Mouse (Mus musculus) forebrain, embryonic 14.5 days (tissue): Measurements from ENCODE around the gene Tbc1d14. TPM values are rescaled to one million over a fixed set of nuclear protein-coding genes. Genes with fewer than 3 reads are reported as not detected.
A peak's percentile ranks its signal among the peaks of the same experiment; 100 is the strongest.

Experiments used
- ATAC-seq: fragments of 200-750 bp; cut with Nextera tagmentation; 2 replicates; pipeline ENCODE4 v1.8.0; 2017; ENCODE audit warnings: mild to moderate bottlenecking, moderate library complexity
- DNase-seq: peaks from one replicate; pipeline ENCODE4 v3.0.0-alpha.2; 2015; ENCODE audit warnings: low spot score
- H3K27ac ChIP-seq: fragments of 300-500 bp; sonication (generic); 2 replicates; pipeline ENCODE4 v1.5.1; 2014; ENCODE audit warnings: low read depth, mild to moderate bottlenecking, control low read depth, low read length, moderate library complexity
- H3K27me3 ChIP-seq: fragments of 300-500 bp; sonication (generic); replicated peaks from 2 replicates; pipeline ENCODE4 v1.6.1; 2014; ENCODE audit warnings: low read length, control low read depth, mixed read lengths; ENCODE audit not compliant: control insufficient read depth, insufficient read depth
- H3K36me3 ChIP-seq: fragments of 300-500 bp; sonication (generic); 2 replicates; pipeline ENCODE4 v1.6.1; 2014; ENCODE audit warnings: low read length, control low read depth; ENCODE audit not compliant: control insufficient read depth, insufficient read depth
- H3K4me1 ChIP-seq: fragments of 300-500 bp; sonication (generic); 2 replicates; pipeline ENCODE4 v1.6.1; 2014; ENCODE audit warnings: antibody characterized with exemption, low read length, control low read depth; ENCODE audit not compliant: control insufficient read depth, insufficient read depth
- H3K4me2 ChIP-seq: fragments of 300-500 bp; sonication (generic); 2 replicates; pipeline ENCODE4 v1.6.1; 2014; ENCODE audit warnings: mild to moderate bottlenecking, control low read depth, low read length
- H3K4me3 ChIP-seq: fragments of 300-500 bp; sonication (generic); 2 replicates; pipeline ENCODE4 v1.5.1; 2014; ENCODE audit warnings: low read depth, low read length, control low read depth
- H3K9ac ChIP-seq: fragments of 300-500 bp; sonication (generic); 2 replicates; pipeline ENCODE4 v1.6.1; 2014; ENCODE audit warnings: mild to moderate bottlenecking, low read length, control low read depth, moderate library complexity
- H3K9me3 ChIP-seq: fragments of 300-500 bp; sonication (generic); replicated peaks from 2 replicates; pipeline ENCODE4 v1.6.1; 2016; ENCODE audit warnings: low read length, control low read depth, mixed read lengths; ENCODE audit not compliant: control insufficient read depth
- WGBS: fragments of 180-500 bp; shearing (Covaris S2); extraction: QIAGEN DNeasy Blood & Tissue Kit; methylation state at CpG from one replicate; pipeline ENCODE4 v1.1.7; 2014; 5-methylcytosine and 5-hydroxymethylcytosine counted together
- polyA plus RNA-seq: library from polyadenylated mRNA; unstranded; fragments of >200 nt; fragmentation: Nextera tagmentation; extraction: Ambion mirVana; gene quantifications from 2 replicates; pipeline ENCODE4 v1.2.1, GENCODE M21; 2014

The Tbc1d14 gene
- polyA plus RNA-seq, 1 experiment from 2014 or later: 92.7 TPM

GRCm38 (mm10) chr5:36464709-36465661 lies 128.1 kb downstream of the Tbc1d14 start, which contains the start of gene Grpel1:
TSS of gene Grpel1 (plus strand) at chr5:36464998.
- ATAC-seq: peak; percentile 95
- WGBS: under 1% methylated on average over 66 of the region's 68 CpGs

GRCm38 (mm10) chr5:36463391-36463790 lies 129.7 kb downstream of the Tbc1d14 start:
- Histone ChIP-seq H3K9ac (no peak overlapping the region), H3K4me3 (no peak overlapping the region), H3K27me3 (no peaks in the 10 kb centered on the region), H3K36me3 (no peaks in the 10 kb centered on the region), H3K9me3 (no peaks in the 10 kb centered on the region), H3K4me1 (peaks cover 7% of the 10 kb centered on the region), H3K27ac (no peak overlapping the region), H3K4me2 (no peak overlapping the region)
- WGBS: 6% methylated on average over 5 of the region's 5 CpGs
- ATAC-seq (no peak), DNase-seq (no peak)

More at GRCm38 (mm10) chr5:36464709-36465661, 128.1 kb downstream of the Tbc1d14 start, which contains the start of gene Grpel1:
- no peaks in the 10 kb centered on the region for H3K27me3 ChIP-seq
- H3K4me2 ChIP-seq: peak within 1 kb of the TSS; percentile 88
- peak within 1 kb of the TSS; percentile 87 for H3K9ac ChIP-seq
- H3K36me3 ChIP-seq: peaks cover 11% of the 10 kb centered on the region
- H3K4me1 ChIP-seq: peaks cover 7% of the 10 kb centered on the region
- H3K4me3 ChIP-seq: peak within 1 kb of the TSS; percentile 93
- H3K27ac ChIP-seq: peak within 1 kb of the TSS; percentile 44; the same call in 1 of the 2 replicates
- no peaks in the 10 kb centered on the region for H3K9me3 ChIP-seq
- peak; percentile 100 for DNase-seq

GRCm38 (mm10) chr5:36462810-36463209 lies 130.3 kb downstream of the Tbc1d14 start:
- H3K27ac ChIP-seq: no peak overlapping the region
- no peaks in the 10 kb centered on the region for H3K9me3 ChIP-seq
- no peaks in the 10 kb centered on the region for H3K27me3 ChIP-seq
- ATAC-seq: no peak
- peaks cover 7% of the 10 kb centered on the region for H3K4me1 ChIP-seq
- H3K4me2 ChIP-seq: no peak overlapping the region
- no peaks in the 10 kb centered on the region for H3K36me3 ChIP-seq
- DNase-seq: peak; percentile 69
- WGBS: 13% methylated on average over 7 of the region's 7 CpGs
- no peak overlapping the region for H3K9ac ChIP-seq
- H3K4me3 ChIP-seq: no peak overlapping the region

GRCm38 (mm10) chr5:36461231-36461630 lies 131.8 kb downstream of the Tbc1d14 start:
- ATAC-seq (no peak), DNase-seq (no peak)
- no peaks in the 10 kb centered on the region for H3K36me3 ChIP-seq
- H3K9me3 ChIP-seq: no peaks in the 10 kb centered on the region
- H3K27me3 ChIP-seq: no peaks in the 10 kb centered on the region
- no peak overlapping the region for H3K4me3 ChIP-seq
- peaks cover 7% of the 10 kb centered on the region for H3K4me1 ChIP-seq
- H3K9ac ChIP-seq: no peak overlapping the region
- no peak overlapping the region for H3K4me2 ChIP-seq
- WGBS: 79% methylated on average over 2 of the region's 2 CpGs
- no peak overlapping the region for H3K27ac ChIP-seq

GRCm38 (mm10) chr5:36460712-36461111 lies 132.4 kb downstream of the Tbc1d14 start:
- 81% methylated on average over 2 of the region's 2 CpGs for WGBS
- ATAC-seq (no peak), DNase-seq (no peak)
- no peaks in the 10 kb centered on the region for H3K27me3 ChIP-seq
- no peaks in the 10 kb centered on the region for H3K36me3 ChIP-seq
- H3K4me2 ChIP-seq: no peak overlapping the region
- H3K9me3 ChIP-seq: no peaks in the 10 kb centered on the region
- no peak overlapping the region for H3K9ac ChIP-seq
- H3K4me1 ChIP-seq: peaks cover 2% of the 10 kb centered on the region
- H3K27ac ChIP-seq: no peak overlapping the region
- H3K4me3 ChIP-seq: no peak overlapping the region

- Histone ChIP-seq H3K36me3 (no peaks in the 10 kb centered on the region), H3K4me3 (no peak overlapping the region), H3K4me1 (no peaks in the 10 kb centered on the region), H3K4me2 (no peak overlapping the region), H3K27me3 (no peaks in the 10 kb centered on the region), H3K27ac (no peak overlapping the region), H3K9me3 (no peaks in the 10 kb centered on the region), H3K9ac (no peak overlapping the region)
- ATAC-seq (no peak), DNase-seq (peak; percentile 59)
- 12% methylated on average over 4 of the region's 4 CpGs for WGBS
Observed at GRCm38 (mm10) chr5:36458926-36459325, 134.2 kb downstream of the Tbc1d14 start.

GRCm38 (mm10) chr5:36457706-36458105 lies 135.4 kb downstream of the Tbc1d14 start:
- Histone ChIP-seq H3K4me1 (no peaks in the 10 kb centered on the region), H3K27me3 (no peaks in the 10 kb centered on the region), H3K4me3 (no peak overlapping the region), H3K4me2 (no peak overlapping the region), H3K27ac (no peak overlapping the region), H3K9me3 (no peaks in the 10 kb centered on the region), H3K36me3 (no peaks in the 10 kb centered on the region), H3K9ac (no peak overlapping the region)
- WGBS: 80% methylated on average over 4 of the region's 4 CpGs
- ATAC-seq (no peak), DNase-seq (no peak)

- Histone ChIP-seq H3K9ac (no peak overlapping the region), H3K36me3 (no peaks in the 10 kb centered on the region), H3K9me3 (no peaks in the 10 kb centered on the region), H3K4me2 (no peak overlapping the region), H3K27me3 (no peaks in the 10 kb centered on the region), H3K4me1 (no peaks in the 10 kb centered on the region), H3K27ac (no peak overlapping the region), H3K4me3 (no peak overlapping the region)
- DNase-seq: no peak
- 80% methylated on average over 6 of the region's 6 CpGs for WGBS
- no peak for ATAC-seq
Observed at GRCm38 (mm10) chr5:36452821-36453220, 140.3 kb downstream of the Tbc1d14 start.

- DNase-seq (no peak), ATAC-seq (no peak)
- no peak overlapping the region for H3K9ac ChIP-seq
- 65% methylated on average over 10 of the region's 10 CpGs for WGBS
- H3K27me3 ChIP-seq: no peaks in the 10 kb centered on the region
- no peak overlapping the region for H3K4me3 ChIP-seq
- H3K9me3 ChIP-seq: no peaks in the 10 kb centered on the region
- no peaks in the 10 kb centered on the region for H3K4me1 ChIP-seq
- H3K4me2 ChIP-seq: no peak overlapping the region
- H3K27ac ChIP-seq: no peak overlapping the region
- H3K36me3 ChIP-seq: no peaks in the 10 kb centered on the region
Observed at GRCm38 (mm10) chr5:36451872-36452389, 141.1 kb downstream of the Tbc1d14 start.
